In the genomic region with DNA sequence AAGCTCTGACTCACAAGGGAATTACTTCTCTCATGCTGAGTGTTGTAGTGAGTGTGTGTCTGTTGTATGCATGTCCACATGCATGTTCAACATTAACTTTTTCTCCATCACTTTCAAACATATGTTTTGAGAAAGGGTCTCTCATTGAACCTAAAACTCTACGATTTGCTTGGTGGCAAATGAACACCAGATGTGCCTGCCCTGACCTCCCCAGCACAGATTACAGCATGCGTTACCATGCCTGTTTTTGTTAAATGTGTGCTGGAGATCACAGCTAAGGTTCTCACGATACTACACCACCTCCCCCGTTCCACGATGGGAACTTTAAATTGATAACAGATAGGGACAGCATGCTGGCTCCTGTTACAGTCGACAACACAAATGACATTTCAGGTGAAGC, we compare ENCODE assay signal across 28 mouse cellular contexts.
DNase-seq lines count a peak whose midpoint lies in the region; ATAC-seq lines count a peak whose summit lies in the region.
"Had no signal": no experiment of that assay in that cellular context is flagged by ENCODE, and none has a peak within 500 bp of the region (broad histone marks: within the 10 kb centered on the region; RNA-seq: fewer than 3 reads in every experiment).

No protein-coding gene starts in this region.

- no peak for ATAC-seq in forebrain, embryonic 16.5 days
- ATAC-seq in embryonic facial prominence, embryonic 11.5 days (replicated peaks; ENCODE audit: insufficient number of reproducible peaks, low FRiP score, low TSS enrichment, low read depth): peak; percentile 57; the same call in 1 of the 2 replicates
- ATAC-seq: intestine, embryonic 15.5 days; midbrain, embryonic 13.5 days had no signal

- no peak overlapping the region for H3K9ac ChIP-seq in forebrain, embryonic 16.5 days (replicated peaks; ENCODE audit: low read depth, low read length)
- no peak overlapping the region for H3K9ac ChIP-seq in embryonic facial prominence, embryonic 11.5 days (replicated peaks; ENCODE audit: low read length)
- H3K9ac ChIP-seq: forebrain, embryonic 12.5 days; heart, embryonic 15.5 days; hindbrain, embryonic 14.5 days; intestine, embryonic 15.5 days; midbrain, embryonic 13.5 days; neural tube, embryonic 12.5 days had no signal

- peaks cover 21% of the 10 kb centered on the region for H3K4me1 ChIP-seq in forebrain, embryonic 10.5 days
- H3K4me1 ChIP-seq in forebrain, embryonic 16.5 days (replicated peaks; ENCODE audit: control insufficient read depth, insufficient read depth, low read length): peaks cover 2% of the 10 kb centered on the region
- H3K4me1 ChIP-seq in embryonic facial prominence, embryonic 11.5 days (ENCODE audit: control insufficient read depth, insufficient read depth, low read length): no peaks in the 10 kb centered on the region
- peaks cover 38% of the 10 kb centered on the region for H3K4me1 ChIP-seq in limb, embryonic 10.5 days
- H3K4me1 ChIP-seq: intestine, embryonic 15.5 days; neural tube, embryonic 12.5 days had no signal

- no peak overlapping the region for H3K4me2 ChIP-seq in forebrain, embryonic 16.5 days (ENCODE audit: low read length)
- no peak overlapping the region for H3K4me2 ChIP-seq in embryonic facial prominence, embryonic 11.5 days (ENCODE audit: low read depth, low read length)
- H3K4me2 ChIP-seq: forebrain, embryonic 12.5 days; heart, embryonic 15.5 days; hindbrain, embryonic 14.5 days; intestine, embryonic 15.5 days; midbrain, embryonic 13.5 days; neural tube, embryonic 12.5 days had no signal

- WGBS in forebrain, embryonic 10.5 days: 66% methylated on average over 6 of the region's 6 CpGs
- 72% methylated on average over 6 of the region's 6 CpGs for WGBS in forebrain, embryonic 16.5 days
- 29% methylated on average over 6 of the region's 6 CpGs for WGBS in embryonic facial prominence, embryonic 11.5 days
- 15% methylated on average over 6 of the region's 6 CpGs for WGBS in limb, embryonic 10.5 days

- H3K4me3 ChIP-seq in forebrain, embryonic 10.5 days: no peak overlapping the region
- no peak overlapping the region for H3K4me3 ChIP-seq in forebrain, embryonic 16.5 days (replicated peaks; ENCODE audit: low read length)
- H3K4me3 ChIP-seq in embryonic facial prominence, embryonic 11.5 days (ENCODE audit: low read depth, low read length): no peak overlapping the region
- H3K4me3 ChIP-seq in limb, embryonic 10.5 days: no peak overlapping the region
- H3K4me3 ChIP-seq: forebrain, embryonic 12.5 days; heart, embryonic 15.5 days; intestine, embryonic 15.5 days; layer of hippocampus, adult 2 months; midbrain, embryonic 13.5 days; neural tube, embryonic 12.5 days had no signal

- no peaks in the 10 kb centered on the region for H3K27me3 ChIP-seq in forebrain, embryonic 10.5 days (ENCODE audit: poor library complexity, severe bottlenecking)
- H3K27me3 ChIP-seq in forebrain, embryonic 16.5 days (replicated peaks; ENCODE audit: control insufficient read depth, insufficient read depth, low read length): no peaks in the 10 kb centered on the region
- no peaks in the 10 kb centered on the region for H3K27me3 ChIP-seq in embryonic facial prominence, embryonic 11.5 days (ENCODE audit: control insufficient read depth, insufficient read depth, low read length)
- no peaks in the 10 kb centered on the region for H3K27me3 ChIP-seq in limb, embryonic 10.5 days (ENCODE audit: low read depth, poor library complexity, severe bottlenecking)
- H3K27me3 ChIP-seq: forebrain, embryonic 12.5 days; heart, embryonic 15.5 days; intestine, embryonic 15.5 days; midbrain, embryonic 13.5 days; neural tube, embryonic 12.5 days had no signal

- peaks cover 15% of the 10 kb centered on the region for H3K36me3 ChIP-seq in forebrain, embryonic 10.5 days (replicated peaks)
- no peaks in the 10 kb centered on the region for H3K36me3 ChIP-seq in forebrain, embryonic 16.5 days (ENCODE audit: control insufficient read depth, insufficient read depth)
- H3K36me3 ChIP-seq in embryonic facial prominence, embryonic 11.5 days (replicated peaks; ENCODE audit: control insufficient read depth, insufficient read depth, low read depth, low read length): no peaks in the 10 kb centered on the region
- H3K36me3 ChIP-seq in limb, embryonic 10.5 days: peaks cover 6% of the 10 kb centered on the region
- H3K36me3 ChIP-seq: heart, embryonic 15.5 days had no signal

- no peaks in the 10 kb centered on the region for H3K9me3 ChIP-seq in forebrain, embryonic 10.5 days
- no peaks in the 10 kb centered on the region for H3K9me3 ChIP-seq in forebrain, embryonic 16.5 days (ENCODE audit: control insufficient read depth, low read length)
- no peaks in the 10 kb centered on the region for H3K9me3 ChIP-seq in embryonic facial prominence, embryonic 11.5 days (replicated peaks; ENCODE audit: control insufficient read depth, low read length)
- no peaks in the 10 kb centered on the region for H3K9me3 ChIP-seq in limb, embryonic 10.5 days (replicated peaks)
- H3K9me3 ChIP-seq: forebrain, embryonic 12.5 days; heart, embryonic 15.5 days; intestine, embryonic 15.5 days; midbrain, embryonic 13.5 days; neural tube, embryonic 12.5 days had no signal

- peak; percentile 21 for DNase-seq in forebrain, embryonic 10.5 days (ENCODE audit: extremely low spot score, low spot score)
- peak; percentile 63 for DNase-seq in embryo, embryonic 10 days (ENCODE audit: low spot score)
- peak; percentile 84 for DNase-seq in embryonic facial prominence, embryonic 11.5 days (ENCODE audit: low spot score)
- DNase-seq in limb, embryonic 10.5 days (ENCODE audit: low spot score): peak; percentile 66
- no peak for DNase-seq in urinary bladder, postnatal 25 days (ENCODE audit: low spot score)
- no peak for DNase-seq in right cerebral cortex, adult 2 months (ENCODE audit: low spot score in 2 of 2)
- no peak for DNase-seq in c-Kit-positive CD71-positive TER-119-positive erythroid progenitor cells, embryonic 14.5 days (ENCODE audit: low spot score)
- DNase-seq: adrenal gland, postnatal 10 days; cerebellum, adult 8-10 months; cerebellum, postnatal 36 days; gastrocnemius, postnatal 14 days; heart, adult 18-20 months; heart, postnatal 36 days; kidney, adult 8-10 months; kidney, postnatal 14 days; layer of hippocampus, postnatal 36 days; lung, postnatal 10 days; retina, postnatal 1 day; right cerebral cortex, postnatal 4 days; thymus, postnatal 14 days had no signal

- no peak overlapping the region for H3K27ac ChIP-seq in forebrain, embryonic 10.5 days
- H3K27ac ChIP-seq in forebrain, embryonic 16.5 days (ENCODE audit: low read length): no peak overlapping the region
- 0 out of 2 replicates have a peak overlapping the region, but pooled peaks have one; percentile 28 for H3K27ac ChIP-seq in embryonic facial prominence, embryonic 11.5 days (replicated peaks; ENCODE audit: low read depth, low read length)
- peak overlapping the region; percentile 48 for H3K27ac ChIP-seq in limb, embryonic 10.5 days
- H3K27ac ChIP-seq: forebrain, embryonic 12.5 days; heart, embryonic 15.5 days; hindbrain, embryonic 14.5 days; intestine, embryonic 15.5 days; layer of hippocampus, adult 2 months; midbrain, embryonic 13.5 days; neural tube, embryonic 12.5 days had no signal

Comparison
In these comparisons a context has a peak if more than half of its experiments do, and no peak if none do; other contexts are left out.
1. DNase-seq: peak in forebrain, embryonic 10.5 days (single experiment), embryo, embryonic 10 days (single experiment), embryonic facial prominence, embryonic 11.5 days (single experiment) and limb, embryonic 10.5 days (single experiment); none in urinary bladder, postnatal 25 days (single experiment), right cerebral cortex, adult 2 months (0 of 2) and c-Kit-positive CD71-positive TER-119-positive erythroid progenitor cells, embryonic 14.5 days (single experiment).
2. H3K27ac ChIP-seq: peak in embryonic facial prominence, embryonic 11.5 days (single experiment) and limb, embryonic 10.5 days (single experiment); none in forebrain, embryonic 10.5 days (single experiment) and forebrain, embryonic 16.5 days (single experiment).